Mouse (Mus musculus) limb, embryonic 14.5 days (tissue): Measurements from ENCODE around the gene St3gal5. TPM values are rescaled to one million over a fixed set of nuclear protein-coding genes. Genes with fewer than 3 reads are reported as not detected.

Experiments
- ATAC-seq: fragments of 200-750 bp; cut with Nextera tagmentation; 2 replicates; pipeline ENCODE4 v1.8.0; 2017; ENCODE audit warnings: low read depth, moderate number of reproducible peaks, moderate TSS enrichment; ENCODE audit not compliant: low FRiP score
- DNase-seq: peaks from one replicate; pipeline ENCODE4 v3.0.0-alpha.2; 2015; ENCODE audit warnings: low spot score
- H3K27ac ChIP-seq: fragments of 300-500 bp; sonication (generic); replicated peaks from 2 replicates; pipeline ENCODE4 v1.5.1; 2014; ENCODE audit warnings: low read depth, mild to moderate bottlenecking, low read length, moderate library complexity, mixed read lengths
- H3K27me3 ChIP-seq: fragments of 300-500 bp; sonication (generic); 2 replicates; pipeline ENCODE4 v1.6.1; 2014; ENCODE audit warnings: low read length, mixed read lengths; ENCODE audit not compliant: control insufficient read depth, insufficient read depth
- H3K36me3 ChIP-seq: fragments of 300-500 bp; sonication (generic); 2 replicates; pipeline ENCODE4 v1.6.1; 2014; ENCODE audit warnings: mild to moderate bottlenecking, low read length, moderate library complexity, mixed read lengths; ENCODE audit not compliant: control insufficient read depth, insufficient read depth
- H3K4me1 ChIP-seq: fragments of 300-500 bp; sonication (generic); 2 replicates; pipeline ENCODE4 v1.6.1; 2014; ENCODE audit warnings: antibody characterized with exemption, low read length, mixed read lengths; ENCODE audit not compliant: control insufficient read depth, insufficient read depth
- H3K4me2 ChIP-seq: fragments of 300-500 bp; sonication (generic); replicated peaks from 2 replicates; pipeline ENCODE4 v1.6.1; 2014; ENCODE audit warnings: low read depth, mild to moderate bottlenecking, low read length, moderate library complexity; ENCODE audit not compliant: severe bottlenecking
- H3K4me3 ChIP-seq: fragments of 300-500 bp; sonication (generic); replicated peaks from 2 replicates; pipeline ENCODE4 v1.5.1; 2014; ENCODE audit warnings: low read length
- H3K9ac ChIP-seq: fragments of 300-500 bp; sonication (generic); 2 replicates; pipeline ENCODE4 v1.6.1; 2014; ENCODE audit warnings: mild to moderate bottlenecking, low read depth, low read length, moderate library complexity; ENCODE audit not compliant: severe bottlenecking
- H3K9me3 ChIP-seq: fragments of 300-500 bp; sonication (generic); 2 replicates; pipeline ENCODE4 v1.6.1; 2016; ENCODE audit warnings: low read length; ENCODE audit not compliant: control insufficient read depth
- POLR2A ChIP-seq: fragments of 200-500 bp; IDR thresholded peaks from 2 replicates; pipeline ENCODE4 v1.8.0; 2012; ENCODE audit warnings: inconsistent platforms, mild to moderate bottlenecking, moderate library complexity, borderline replicate concordance; ENCODE audit not compliant: insufficient read depth, insufficient read length; ENCODE audit errors: extremely low read depth
- WGBS: fragments of 180-500 bp; shearing (Covaris S2); extraction: QIAGEN DNeasy Blood & Tissue Kit; methylation state at CpG from one replicate; pipeline ENCODE4 v1.1.7; 2014; 5-methylcytosine and 5-hydroxymethylcytosine counted together
- polyA plus RNA-seq, 2 experiments: library from polyadenylated mRNA; depleted of rRNA in 1 of 2; stranded (reverse) in 1 of 2; unstranded in 1 of 2; fragments of >200 nt; fragmentation: Nextera tagmentation in 1 of 2; extraction: Ambion mirVana in 1 of 2; gene quantifications; 2 replicates each; pipeline versions ENCODE4 v1.2.1 to v1.2.3; 2012 to 2014

Gene St3gal5
- polyA plus RNA-seq, 2 experiments, result 26.1 to 30.3 TPM

- no peak overlapping the region for H3K9ac ChIP-seq
- ATAC-seq (no peak), DNase-seq (no peak)
- no peak for TF ChIP-seq POLR2A
- 74% methylated on average over 8 of the region's 8 CpGs for WGBS
- no peak overlapping the region for H3K4me2 ChIP-seq
- H3K9me3 ChIP-seq, result no peaks in the 10 kb centered on the region
- peaks cover 17% of the 10 kb centered on the region for H3K4me1 ChIP-seq
- no peaks in the 10 kb centered on the region for H3K27me3 ChIP-seq
- H3K27ac ChIP-seq, result no peak overlapping the region; the same call in 1 of the 2 replicates
- peaks cover 15% of the 10 kb centered on the region for H3K36me3 ChIP-seq
- H3K4me3 ChIP-seq, result no peak overlapping the region
These were observed 43.0 kb downstream of the St3gal5 start for GRCm38 (mm10) chr6:72140371-72140770.

GRCm38 (mm10) chr6:72141191-72141590 is 43.8 kb downstream of the St3gal5 start:
- Histone ChIP-seq H3K4me3 (no peak overlapping the region), H3K9me3 (no peaks in the 10 kb centered on the region), H3K4me1 (peaks cover 14% of the 10 kb centered on the region), H3K27me3 (no peaks in the 10 kb centered on the region), H3K4me2 (no peak overlapping the region), H3K36me3 (peaks cover 15% of the 10 kb centered on the region), H3K9ac (no peak overlapping the region), H3K27ac (no peak overlapping the region)
- WGBS, result 65% methylated on average over 10 of the region's 10 CpGs
- no peak for DNase-seq
- TF ChIP-seq POLR2A, result no peak
- no peak for ATAC-seq

- H3K9ac ChIP-seq, result no peak overlapping the region
- 94% methylated on average over 4 of the region's 4 CpGs for WGBS
- H3K36me3 ChIP-seq, result peaks cover 21% of the 10 kb centered on the region
- H3K27me3 ChIP-seq, result no peaks in the 10 kb centered on the region
- H3K9me3 ChIP-seq, result no peaks in the 10 kb centered on the region
- no peak overlapping the region for H3K27ac ChIP-seq
- H3K4me1 ChIP-seq, result 0 out of 2 replicates have a peak, but pooled peaks cover 3% of the 10 kb centered on the region
- no peak for DNase-seq
- no peak for ATAC-seq
- no peak overlapping the region for H3K4me2 ChIP-seq
- H3K4me3 ChIP-seq, result no peak overlapping the region
- no peak for TF ChIP-seq POLR2A
These were observed 45.2 kb downstream of the St3gal5 start for GRCm38 (mm10) chr6:72142561-72142960.

GRCm38 (mm10) chr6:72144353-72144752 is 47.0 kb downstream of the St3gal5 start:
- H3K4me2 ChIP-seq, result no peak overlapping the region
- H3K27ac ChIP-seq, result no peak overlapping the region
- ATAC-seq (peak; percentile 53), DNase-seq (peak; percentile 50)
- H3K27me3 ChIP-seq, result no peaks in the 10 kb centered on the region
- H3K9ac ChIP-seq, result no peak overlapping the region
- 81% methylated on average over 7 of the region's 7 CpGs for WGBS
- H3K4me3 ChIP-seq, result no peak overlapping the region
- H3K9me3 ChIP-seq, result peaks cover 2% of the 10 kb centered on the region; the same call in 1 of the 2 replicates
- TF ChIP-seq POLR2A, result no peak
- peaks cover 32% of the 10 kb centered on the region for H3K36me3 ChIP-seq
- 0 out of 2 replicates have a peak, but pooled peaks cover 3% of the 10 kb centered on the region for H3K4me1 ChIP-seq

- no peak for TF ChIP-seq POLR2A
- H3K4me1 ChIP-seq, result no peaks in the 10 kb centered on the region
- no peak overlapping the region for H3K4me3 ChIP-seq
- no peak overlapping the region for H3K27ac ChIP-seq
- H3K9me3 ChIP-seq, result peaks cover 10% of the 10 kb centered on the region; the same call in 1 of the 2 replicates
- no peak overlapping the region for H3K9ac ChIP-seq
- WGBS, result 93% methylated on average over 14 of the region's 14 CpGs
- no peak overlapping the region for H3K4me2 ChIP-seq
- peaks cover 49% of the 10 kb centered on the region for H3K36me3 ChIP-seq
- H3K27me3 ChIP-seq, result no peaks in the 10 kb centered on the region
- ATAC-seq (no peak), DNase-seq (no peak)
These were observed 49.4 kb downstream of the St3gal5 start for GRCm38 (mm10) chr6:72146803-72147202.

GRCm38 (mm10) chr6:72148721-72149120 is 51.3 kb downstream of the St3gal5 start:
- 93% methylated on average over 4 of the region's 4 CpGs for WGBS
- no peak overlapping the region for H3K27ac ChIP-seq
- no peaks in the 10 kb centered on the region for H3K27me3 ChIP-seq
- no peak overlapping the region for H3K4me2 ChIP-seq
- no peak for TF ChIP-seq POLR2A
- H3K4me1 ChIP-seq, result no peaks in the 10 kb centered on the region
- peaks cover 50% of the 10 kb centered on the region for H3K36me3 ChIP-seq
- H3K9ac ChIP-seq, result no peak overlapping the region
- no peak overlapping the region for H3K4me3 ChIP-seq
- ATAC-seq, result no peak
- DNase-seq, result no peak
- peaks cover 10% of the 10 kb centered on the region; the same call in 1 of the 2 replicates for H3K9me3 ChIP-seq
